Mouse (Mus musculus) olfactory bulb, adult 2 months (tissue): ENCODE measurements around the gene D630045J12Rik.

Experiments used
- CTCF ChIP-seq: fragments of 200-500 bp; IDR thresholded peaks from 2 replicates; pipeline ENCODE4 v1.5.1; 2012; ENCODE audit warnings: low read depth, mild to moderate bottlenecking, low read length, moderate library complexity; ENCODE audit not compliant: insufficient read depth
- POLR2A ChIP-seq: fragments of 200-500 bp; IDR thresholded peaks from 2 replicates; pipeline ENCODE4 v1.6.1; 2012; ENCODE audit warnings: mild to moderate bottlenecking, low read depth, low read length, moderate library complexity; ENCODE audit not compliant: insufficient read depth

DNA sequence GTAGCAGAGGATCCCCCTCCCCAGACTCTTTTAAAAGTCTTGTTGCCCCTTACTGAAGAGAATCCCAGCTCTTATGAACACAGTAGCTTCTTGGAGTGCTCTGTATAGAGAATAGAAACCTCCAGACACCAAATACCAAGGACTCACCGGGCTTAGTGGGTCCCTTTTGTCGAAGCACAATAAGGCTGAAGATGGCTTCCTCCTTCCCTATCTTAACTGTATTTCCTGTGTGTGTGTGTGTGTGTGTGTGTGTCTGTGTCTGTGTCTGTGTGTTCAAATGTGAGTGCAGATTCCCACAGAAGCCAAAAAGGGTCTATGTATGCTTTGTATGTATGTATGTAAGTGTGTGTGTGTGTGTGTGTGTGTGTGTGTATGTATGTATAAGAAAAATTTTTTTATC is 93.3 kb downstream of the D630045J12Rik start:
- no peak for TF ChIP-seq CTCF
- no peak for TF ChIP-seq POLR2A
